Mouse (Mus musculus) testis, adult 2 months (tissue): ENCODE results near the gene Dis3.

ENCODE experiments used
- CTCF ChIP-seq: fragments of 200-500 bp; IDR thresholded peaks from 2 replicates; pipeline ENCODE4 v1.5.1; 2012; ENCODE audit warnings: low read depth, mild to moderate bottlenecking, inconsistent platforms, low read length, moderate library complexity; ENCODE audit not compliant: control insufficient read depth, insufficient read depth, insufficient replicate concordance
- POLR2A ChIP-seq: fragments of 200-500 bp; IDR thresholded peaks from 2 replicates; pipeline ENCODE4 v1.6.1; 2012; ENCODE audit warnings: low read depth, mild to moderate bottlenecking, inconsistent platforms, low read length, moderate library complexity; ENCODE audit not compliant: control insufficient read depth

DNA sequence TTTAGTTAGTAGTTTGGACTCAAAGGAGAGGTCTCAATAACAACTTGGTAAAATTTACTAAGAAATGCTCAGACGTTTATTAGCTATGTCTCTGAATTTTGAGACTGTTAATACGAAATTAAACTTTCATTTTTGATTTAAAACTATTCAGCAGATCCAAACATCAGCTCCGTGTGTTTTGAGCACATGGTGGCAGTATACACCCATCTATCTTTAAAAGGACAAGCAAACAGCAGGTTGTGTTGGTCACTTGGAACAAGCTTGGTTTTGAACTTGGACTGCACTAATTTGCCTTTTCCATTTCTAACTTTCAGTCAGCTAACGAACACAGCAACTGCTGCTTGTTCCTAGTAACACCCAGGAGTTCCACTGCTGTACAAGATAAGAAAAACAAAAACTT lies 18.0 kb upstream of the Dis3 start:
- TF ChIP-seq CTCF = no peak
- no peak for TF ChIP-seq POLR2A
